Mouse (Mus musculus) ovary, adult 2 months (tissue): ENCODE measurements around the gene Idnk. TPM values are rescaled to one million over a fixed set of nuclear protein-coding genes. Genes with fewer than 3 reads are reported as not detected.

Experiments
- polyA plus RNA-seq: library from polyadenylated mRNA; depleted of rRNA; stranded (reverse); fragments of >200 nt; gene quantifications from 2 replicates; pipeline ENCODE4 v1.2.3, GENCODE M21; 2012; rRNA removed

Idnk gene
- polyA plus RNA-seq: 12.2 and 14.2 TPM in 2 replicates

GRCm38 (mm10) chr13:58157447-58158098, at the start of gene Idnk:
Gene Idnk (plus strand): TSS chr13:58157649.

GRCm38 (mm10) chr13:58113061-58113900, 44.2 kb upstream of the Idnk start, which contains the start of gene Klhl3:
Gene Klhl3 (minus strand): TSS chr13:58113592.

GRCm38 (mm10) chr13:58128396-58128767, 29.1 kb upstream of the Idnk start, which contains the start of gene Hnrnpa0:
Gene Hnrnpa0 (minus strand): TSS chr13:58128556.

Other genes with a start within 250 kb of the Idnk start
- 2.5 TPM in 2 replicates for gene Spock1, start 249.3 kb upstream of the Idnk start, polyA plus RNA-seq
- 5.1 and 5.4 TPM in 2 replicates for gene Klhl3, start 44.1 kb upstream of the Idnk start, polyA plus RNA-seq
- gene Hnrnpa0, start 29.1 kb upstream of the Idnk start, polyA plus RNA-seq: 223 and 343 TPM in 2 replicates
- gene Ubqln1, start 58.0 kb downstream of the Idnk start, polyA plus RNA-seq: 177 and 219 TPM in 2 replicates
- 19.3 and 23.9 TPM in 2 replicates for gene Gkap1, start 118.0 kb downstream of the Idnk start, polyA plus RNA-seq
- gene Kif27, start 201.5 kb downstream of the Idnk start, polyA plus RNA-seq: 0.62 and 0.67 TPM in 2 replicates
- 34.6 and 59.9 TPM in 2 replicates for gene 2210016F16Rik, start 227.6 kb downstream of the Idnk start, polyA plus RNA-seq
- 8.5 and 11.5 TPM in 2 replicates for gene Rmi1, start 244.6 kb downstream of the Idnk start, polyA plus RNA-seq
- gene Hnrnpk, start 245.7 kb downstream of the Idnk start, polyA plus RNA-seq: 204 and 237 TPM in 2 replicates